Mouse (Mus musculus) intestine, embryonic 16.5 days (tissue): Measurements from ENCODE around the gene Cdh15. TPM values are rescaled to one million over a fixed set of nuclear protein-coding genes. Genes with fewer than 3 reads are reported as not detected.

Experiments
- ATAC-seq: fragments of 200-750 bp; cut with Nextera tagmentation; 2 replicates; pipeline ENCODE4 v1.8.0; 2017; ENCODE audit warnings: moderate TSS enrichment, moderate library complexity
- H3K27ac ChIP-seq: fragments of 300-500 bp; sonication (generic); 2 replicates; pipeline ENCODE4 v1.5.1; 2014; ENCODE audit warnings: mild to moderate bottlenecking, low read length
- H3K27me3 ChIP-seq: fragments of 300-500 bp; sonication (generic); replicated peaks from 2 replicates; pipeline ENCODE4 v1.6.1; 2014; ENCODE audit warnings: low read length, control low read depth, mixed read lengths; ENCODE audit not compliant: control insufficient read depth, insufficient read depth
- H3K36me3 ChIP-seq: fragments of 300-500 bp; sonication (generic); 2 replicates; pipeline ENCODE4 v1.6.1; 2014; ENCODE audit warnings: low read length, control low read depth; ENCODE audit not compliant: control insufficient read depth, insufficient read depth
- H3K4me1 ChIP-seq: fragments of 300-500 bp; sonication (generic); 2 replicates; pipeline ENCODE4 v1.6.1; 2014; ENCODE audit warnings: low read length, control low read depth, mixed read lengths; ENCODE audit not compliant: control insufficient read depth, insufficient read depth
- H3K4me2 ChIP-seq: fragments of 300-500 bp; sonication (generic); 2 replicates; pipeline ENCODE4 v1.6.1; 2014; ENCODE audit warnings: low read depth, low read length, control low read depth
- H3K4me3 ChIP-seq: fragments of 300-500 bp; sonication (generic); 2 replicates; pipeline ENCODE4 v1.5.1; 2014; ENCODE audit warnings: mild to moderate bottlenecking, low read length
- H3K9ac ChIP-seq: fragments of 300-500 bp; sonication (generic); 2 replicates; pipeline ENCODE4 v1.6.1; 2014; ENCODE audit warnings: low read depth, low read length
- H3K9me3 ChIP-seq: fragments of 300-500 bp; sonication (generic); 2 replicates; pipeline ENCODE4 v1.6.1; 2016; ENCODE audit warnings: low read length, control low read depth; ENCODE audit not compliant: control insufficient read depth
- WGBS: fragments of 180-500 bp; shearing (Covaris S2); extraction: QIAGEN DNeasy Blood & Tissue Kit; methylation state at CpG from one replicate; pipeline ENCODE4 v1.1.7; 2014; 5-methylcytosine and 5-hydroxymethylcytosine counted together
- polyA plus RNA-seq: library from polyadenylated mRNA; unstranded; fragments of >200 nt; fragmentation: Nextera tagmentation; extraction: Ambion mirVana; gene quantifications from 2 replicates; pipeline ENCODE4 v1.2.1, GENCODE M21; 2015

The Cdh15 gene
- polyA plus RNA-seq, 1 experiment from 2014 or later, result 0.24 TPM

- WGBS, result 46% methylated on average over 7 of the region's 7 CpGs
Measured at GRCm38 (mm10) chr8:122814608-122815007, 33.2 kb upstream of the Cdh15 start.

GRCm38 (mm10) chr8:122816965-122817364 lies 30.8 kb upstream of the Cdh15 start:
- Histone ChIP-seq H3K36me3 (peaks cover 8% of the 10 kb centered on the region; the same call in 1 of the 2 replicates), H3K4me3 (no peak overlapping the region), H3K9me3 (no peaks in the 10 kb centered on the region), H3K4me2 (no peak overlapping the region), H3K27ac (no peak overlapping the region), H3K4me1 (no peaks in the 10 kb centered on the region), H3K9ac (no peak overlapping the region), H3K27me3 (no peaks in the 10 kb centered on the region)
- no peak for ATAC-seq
- WGBS, result 89% methylated on average over 6 of the region's 6 CpGs

More at GRCm38 (mm10) chr8:122814608-122815007, 33.2 kb upstream of the Cdh15 start:
- Histone ChIP-seq H3K4me1 (no peaks in the 10 kb centered on the region), H3K4me2 (no peak overlapping the region), H3K36me3 (peaks cover 8% of the 10 kb centered on the region; the same call in 1 of the 2 replicates), H3K27me3 (no peaks in the 10 kb centered on the region), H3K9ac (no peak overlapping the region), H3K9me3 (no peaks in the 10 kb centered on the region), H3K27ac (no peak overlapping the region), H3K4me3 (no peak overlapping the region)
- ATAC-seq, result no peak

GRCm38 (mm10) chr8:122817724-122818496 lies 29.9 kb upstream of the Cdh15 start:
- H3K4me1 ChIP-seq, result no peaks in the 10 kb centered on the region
- H3K4me2 ChIP-seq, result no peak overlapping the region
- no peak overlapping the region for H3K9ac ChIP-seq
- H3K4me3 ChIP-seq, result no peak overlapping the region
- WGBS, result 48% methylated on average over 13 of the region's 13 CpGs
- no peaks in the 10 kb centered on the region for H3K27me3 ChIP-seq
- no peak for ATAC-seq
- no peak overlapping the region for H3K27ac ChIP-seq
- 0 out of 2 replicates have a peak, but pooled peaks cover 4% of the 10 kb centered on the region for H3K36me3 ChIP-seq
- H3K9me3 ChIP-seq, result no peaks in the 10 kb centered on the region

GRCm38 (mm10) chr8:122819776-122820175 lies 28.0 kb upstream of the Cdh15 start:
- no peak overlapping the region for H3K4me3 ChIP-seq
- H3K36me3 ChIP-seq, result no peaks in the 10 kb centered on the region
- WGBS, result 53% methylated on average over 11 of the region's 11 CpGs
- no peak overlapping the region for H3K9ac ChIP-seq
- no peak for ATAC-seq
- H3K9me3 ChIP-seq, result no peaks in the 10 kb centered on the region
- H3K27me3 ChIP-seq, result no peaks in the 10 kb centered on the region
- H3K4me2 ChIP-seq, result no peak overlapping the region
- no peaks in the 10 kb centered on the region for H3K4me1 ChIP-seq
- H3K27ac ChIP-seq, result no peak overlapping the region

GRCm38 (mm10) chr8:122824571-122824970 lies 23.2 kb upstream of the Cdh15 start:
- H3K9ac ChIP-seq, result no peak overlapping the region
- no peaks in the 10 kb centered on the region for H3K9me3 ChIP-seq
- 50% methylated on average over 5 of the region's 5 CpGs for WGBS
- no peaks in the 10 kb centered on the region for H3K4me1 ChIP-seq
- no peak overlapping the region for H3K4me2 ChIP-seq
- no peaks in the 10 kb centered on the region for H3K36me3 ChIP-seq
- H3K27me3 ChIP-seq, result no peaks in the 10 kb centered on the region
- no peak for ATAC-seq
- no peak overlapping the region for H3K4me3 ChIP-seq
- H3K27ac ChIP-seq, result no peak overlapping the region

- no peak overlapping the region for H3K4me3 ChIP-seq
- H3K4me2 ChIP-seq, result no peak overlapping the region
- no peak overlapping the region for H3K9ac ChIP-seq
- ATAC-seq, result no peak
- no peak overlapping the region for H3K27ac ChIP-seq
- H3K36me3 ChIP-seq, result no peaks in the 10 kb centered on the region
- no peaks in the 10 kb centered on the region for H3K4me1 ChIP-seq
- H3K27me3 ChIP-seq, result no peaks in the 10 kb centered on the region
- WGBS, result 75% methylated on average over 9 of the region's 9 CpGs
- no peaks in the 10 kb centered on the region for H3K9me3 ChIP-seq
Measured at GRCm38 (mm10) chr8:122824986-122825385, 22.8 kb upstream of the Cdh15 start.

- Histone ChIP-seq H3K27me3 (no peaks in the 10 kb centered on the region), H3K27ac (no peak overlapping the region), H3K9ac (no peak overlapping the region), H3K9me3 (no peaks in the 10 kb centered on the region), H3K36me3 (no peaks in the 10 kb centered on the region), H3K4me1 (no peaks in the 10 kb centered on the region), H3K4me2 (no peak overlapping the region), H3K4me3 (no peak overlapping the region)
- no peak for ATAC-seq
- 78% methylated on average over 8 of the region's 8 CpGs for WGBS
Measured at GRCm38 (mm10) chr8:122825408-122825807, 22.4 kb upstream of the Cdh15 start.

GRCm38 (mm10) chr8:122829396-122829795 lies 18.4 kb upstream of the Cdh15 start:
- H3K4me1 ChIP-seq, result no peaks in the 10 kb centered on the region
- H3K27me3 ChIP-seq, result no peaks in the 10 kb centered on the region
- no peak overlapping the region for H3K27ac ChIP-seq
- no peak overlapping the region for H3K9ac ChIP-seq
- no peaks in the 10 kb centered on the region for H3K9me3 ChIP-seq
- WGBS, result 83% methylated on average over 3 of the region's 3 CpGs
- no peaks in the 10 kb centered on the region for H3K36me3 ChIP-seq
- no peak for ATAC-seq
- no peak overlapping the region for H3K4me3 ChIP-seq
- no peak overlapping the region for H3K4me2 ChIP-seq

- peak; percentile 78 for ATAC-seq
Measured at GRCm38 (mm10) chr8:122830349-122831061, 17.3 kb upstream of the Cdh15 start.

More at GRCm38 (mm10) chr8:122830349-122831061, 17.3 kb upstream of the Cdh15 start:
- H3K27ac ChIP-seq, result no peak overlapping the region
- 42% methylated on average over 8 of the region's 8 CpGs for WGBS
- H3K9me3 ChIP-seq, result no peaks in the 10 kb centered on the region
- H3K36me3 ChIP-seq, result no peaks in the 10 kb centered on the region
- no peaks in the 10 kb centered on the region for H3K4me1 ChIP-seq
- 0 out of 2 replicates have a peak overlapping the region, but pooled peaks have one; percentile 11 for H3K9ac ChIP-seq
- H3K4me2 ChIP-seq, result no peak overlapping the region
- no peaks in the 10 kb centered on the region for H3K27me3 ChIP-seq
- no peak overlapping the region for H3K4me3 ChIP-seq
